Mouse (Mus musculus): ENCODE results near the gene Hook2. TPM values are rescaled to one million over a fixed set of nuclear protein-coding genes. Genes with fewer than 3 reads are reported as not detected.
A peak's percentile ranks its signal among the peaks of the same experiment; 100 is the strongest.

Gene Hook2
- total and polyA plus RNA-seq, 3 experiments = 7.1 to 24.7 (median 9.8) TPM

DNA sequence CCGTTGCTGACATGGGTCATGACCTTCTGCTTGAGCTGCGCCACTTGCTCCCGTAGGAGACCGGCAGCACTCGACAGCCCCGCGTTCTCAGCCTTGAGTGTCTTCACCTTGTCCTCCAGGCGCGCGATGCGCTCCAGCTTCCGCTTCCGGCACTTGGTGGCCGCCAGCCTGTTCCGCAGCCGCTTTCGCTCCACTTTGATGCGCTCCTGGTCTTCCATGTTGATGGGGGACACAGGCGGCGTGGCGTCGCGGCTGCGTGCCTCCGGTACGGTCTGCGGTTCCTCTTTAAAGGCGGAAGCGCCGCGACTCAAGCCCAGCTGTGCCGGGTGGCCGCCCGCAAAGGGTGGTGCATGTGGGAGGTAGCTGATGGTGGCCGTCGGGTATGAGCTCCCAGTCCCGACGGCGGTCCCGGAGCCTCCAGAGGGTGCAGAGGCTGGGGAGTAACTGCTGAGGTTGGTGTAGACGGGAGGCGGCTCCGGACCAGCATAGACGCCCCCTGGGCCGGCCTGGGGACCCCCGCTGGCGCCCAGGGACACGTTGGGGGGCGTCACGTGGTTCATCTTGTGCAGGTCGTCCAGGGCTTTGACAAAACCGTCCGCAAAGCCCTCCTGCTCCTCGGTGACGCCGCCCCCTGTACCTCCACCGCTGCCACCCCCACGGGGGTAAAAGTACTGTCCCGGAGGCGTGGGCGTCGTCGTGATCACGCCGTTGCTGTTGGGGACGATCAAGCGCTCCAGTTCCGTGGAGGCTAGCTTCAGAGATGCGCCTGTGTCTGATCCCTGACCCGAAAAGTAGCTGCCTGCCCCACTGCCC lies 12.8 kb upstream of the Hook2 start (continued):
- no peak for TF ChIP-seq RAD21 (IDR thresholded peaks at IDR 0.05; ENCODE audit: low read depth, low read length)
- TF ChIP-seq ETS1 (conservative IDR thresholded peaks at IDR 0.05; ENCODE audit: low read depth, low read length) = no peak
- no peak for TF ChIP-seq MEF2A (IDR thresholded peaks at IDR 0.05; ENCODE audit: borderline replicate concordance, low read depth, low read length)
- no peak; the same call in 1 of the 2 replicates for TF ChIP-seq MYC (IDR thresholded peaks at IDR 0.05; ENCODE audit: low read depth, low read length)
- TF ChIP-seq UBTF (IDR thresholded peaks at IDR 0.05; ENCODE audit: low read depth, low read length) = peak; percentile 70; the same call in 1 of the 2 replicates
- TF ChIP-seq TCF12 (IDR thresholded peaks at IDR 0.05; ENCODE audit: low read depth, low read length) = peak; percentile 45
- peak; percentile 48; the same call in 1 of the 2 replicates for TF ChIP-seq SIN3A (IDR thresholded peaks at IDR 0.05; ENCODE audit: low read length)
- no peak for TF ChIP-seq POLR2AphosphoS2 (IDR thresholded peaks at IDR 0.05; ENCODE audit: low read depth, low read length)
- TF ChIP-seq JUND (conservative IDR thresholded peaks at IDR 0.05; ENCODE audit: low read depth, low read length) = no peak
- TF ChIP-seq ZC3H11A (IDR thresholded peaks at IDR 0.05; ENCODE audit: low read depth, low read length) = no peak

DNA sequence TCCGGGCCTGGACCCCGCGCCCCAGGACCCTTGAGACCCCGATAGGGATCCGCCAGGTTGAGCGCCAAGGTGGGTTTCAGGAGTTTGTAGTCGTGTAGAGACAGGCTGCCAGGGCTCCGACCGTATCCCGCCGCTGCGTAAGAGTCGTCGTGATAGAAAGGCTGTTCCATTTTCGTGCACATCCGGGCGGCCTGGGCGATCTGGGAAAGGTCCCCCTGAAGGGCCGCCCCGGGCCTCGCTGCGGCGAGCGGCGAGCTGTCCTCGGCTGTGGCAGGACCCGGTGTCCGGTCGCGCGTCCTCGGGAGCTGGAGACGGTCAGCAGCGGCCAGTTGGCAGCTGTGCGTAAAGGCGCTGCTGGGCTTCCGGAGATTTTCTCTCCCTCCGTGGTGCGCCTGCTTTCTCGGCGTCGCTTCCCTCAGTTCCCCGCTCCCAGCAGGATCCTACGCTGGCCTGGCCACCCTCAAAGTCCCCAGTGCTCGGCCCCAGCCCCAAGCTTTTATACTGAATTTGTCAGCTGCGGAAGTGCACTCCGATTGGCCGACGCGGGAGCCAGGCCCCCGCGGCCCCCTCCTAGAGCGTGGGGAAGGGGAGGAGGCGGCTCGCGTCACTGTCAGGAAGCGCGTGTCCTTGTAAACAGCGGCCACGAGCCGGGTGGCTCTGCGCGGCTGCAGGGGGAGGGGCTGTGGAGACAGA lies 12.0 kb upstream of the Hook2 start, which contains the start of gene Junb:
Junb (minus strand) TSS at position 471 of the 693 bp plus-strand sequence.
- peak; percentile 92 for DNase-seq (ENCODE audit: extremely low read depth)
- dilution Hi-C loops (cut with MboI; ENCODE audit: extremely low pct_ligation_motif_present, extremely low pct_unique_long_range_greater_than_20kb, low sequenced_read_pairs) = no loop called here
- TF ChIP-seq POLR2A (IDR thresholded peaks at IDR 0.05; ENCODE audit: low read depth, low read length) (peak; percentile 100), GABPA (IDR thresholded peaks at IDR 0.05; ENCODE audit: insufficient replicate concordance, low read depth, low read length) (no peak), MXI1 (IDR thresholded peaks at IDR 0.05; ENCODE audit: low read depth, low read length) (peak; percentile 98), SMC3 (IDR thresholded peaks at IDR 0.05; ENCODE audit: low read depth, low read length) (peak; percentile 11; the same call in 1 of the 2 replicates), BHLHE40 (IDR thresholded peaks at IDR 0.05; ENCODE audit: low read depth, low read length) (peak; percentile 85), TBP (conservative IDR thresholded peaks at IDR 0.05; ENCODE audit: low read depth, low read length) (peak; percentile 96), UBTF (IDR thresholded peaks at IDR 0.05; ENCODE audit: low read depth, low read length) (peak; percentile 81; the same call in 1 of the 2 replicates), JUND (conservative IDR thresholded peaks at IDR 0.05; ENCODE audit: low read depth, low read length) (no peak), MAX (IDR thresholded peaks at IDR 0.05; ENCODE audit: low read length) (peak; percentile 98), MAZ (IDR thresholded peaks at IDR 0.05; ENCODE audit: low read depth, low read length) (peak; percentile 100), IRF4 (IDR thresholded peaks at IDR 0.05; ENCODE audit: low read depth, low read length) (peak; percentile 70), USF1 (IDR thresholded peaks at IDR 0.05; ENCODE audit: low read depth, low read length) (no peak), CHD1 (IDR thresholded peaks at IDR 0.05; ENCODE audit: low read depth, low read length) (no peak; the same call in 1 of the 2 replicates), ZMIZ1 (IDR thresholded peaks at IDR 0.05; ENCODE audit: low read depth, low read length) (peak; percentile 100), NELFE (IDR thresholded peaks at IDR 0.05; ENCODE audit: low read depth, low read length) (peak; percentile 100), HCFC1 (IDR thresholded peaks at IDR 0.05; ENCODE audit: low read depth, low read length) (peak; percentile 68), ETS1 (conservative IDR thresholded peaks at IDR 0.05; ENCODE audit: low read depth, low read length) (peak; percentile 92), MYC (IDR thresholded peaks at IDR 0.05; ENCODE audit: low read depth, low read length) (peak; percentile 23; the same call in 1 of the 2 replicates), ELF1 (IDR thresholded peaks at IDR 0.05; ENCODE audit: low read depth, low read length) (peak; percentile 99), JUN (IDR thresholded peaks at IDR 0.05; ENCODE audit: insufficient read depth, low read depth, low read length) (no peak), PAX5 (IDR thresholded peaks at IDR 0.05; ENCODE audit: low read length) (no peak), POLR2AphosphoS2 (IDR thresholded peaks at IDR 0.05; ENCODE audit: low read depth, low read length) (peak; percentile 100), RCOR1 (conservative IDR thresholded peaks at IDR 0.05; ENCODE audit: low read depth, low read length) (0 out of 2 replicates have a peak, but pooled peaks have one; percentile 44), KAT2A (IDR thresholded peaks at IDR 0.05; ENCODE audit: insufficient replicate concordance, low read length) (0 out of 2 replicates have a peak, but pooled peaks have one; percentile 48), CTCF (conservative IDR thresholded peaks at IDR 0.05 in 1 of 2, IDR thresholded peaks at IDR 0.05 in 1 of 2; ENCODE audit: low read depth in 2 of 2, low read length in 2 of 2) (no peak), CHD2 (IDR thresholded peaks at IDR 0.05; ENCODE audit: low read length) (peak; percentile 83), MAFK (IDR thresholded peaks at IDR 0.05; ENCODE audit: insufficient replicate concordance, low read length) (no peak), ZNF384 (IDR thresholded peaks at IDR 0.05; ENCODE audit: low read depth, low read length) (no peak), SIN3A (IDR thresholded peaks at IDR 0.05; ENCODE audit: low read length) (peak; percentile 99), TCF12 (IDR thresholded peaks at IDR 0.05; ENCODE audit: low read depth, low read length) (peak; percentile 97)

More for the DNA sequence above, 12.0 kb upstream of the Hook2 start, which contains the start of gene Junb:
- Histone ChIP-seq H3K36me3 (replicated peaks in 1 of 2; ENCODE audit: control insufficient read depth in 1 of 2, insufficient read depth in 1 of 2, low read length in 1 of 2) (peaks cover 10 to 12% of the 10 kb centered on the region in 2 experiments), H3K4me2 (ENCODE audit: insufficient read depth, low read depth, poor library complexity, severe bottlenecking) (peak within 1 kb of the TSS; percentile 96), H3K79me2 (replicated peaks; ENCODE audit: control insufficient read depth, extremely low read depth, insufficient read depth, poor library complexity, severe bottlenecking) (peaks cover 20% of the 10 kb centered on the region), H3K27ac (ENCODE audit: insufficient read depth, low read depth) (peak within 1 kb of the TSS; percentile 94), H3K9ac (ENCODE audit: insufficient read depth, low read depth) (peak within 1 kb of the TSS; percentile 81), H3K4me1 (ENCODE audit: control insufficient read depth in 1 of 2, insufficient read depth in 2 of 2) (peaks cover 17 to 39% of the 10 kb centered on the region in 2 experiments), H3K27me3 (replicated peaks) (no peaks in the 10 kb centered on the region), H3K9me3 (replicated peaks; ENCODE audit: low read length) (no peaks in the 10 kb centered on the region), H3K4me3 (replicated peaks in 1 of 3; ENCODE audit: low read depth in 2 of 3, low read length in 2 of 3, poor library complexity in 1 of 3) (peak within 1 kb of the TSS; percentile 82 to 94 (median 92))
- in situ Hi-C loops (cut with MboI; ENCODE audit: low pct_ligation_motif_present, low pct_unique_long_range_greater_than_20kb, low sequenced_read_pairs) = no loop called here
